Mouse (Mus musculus): Measurements from ENCODE around the gene Hectd4. TPM values are rescaled to one million over a fixed set of nuclear protein-coding genes. Genes with fewer than 3 reads are reported as not detected.

The Hectd4 gene
- polyA plus RNA-seq, 1 experiment from 2014 or later = 7.3 TPM

DNA sequence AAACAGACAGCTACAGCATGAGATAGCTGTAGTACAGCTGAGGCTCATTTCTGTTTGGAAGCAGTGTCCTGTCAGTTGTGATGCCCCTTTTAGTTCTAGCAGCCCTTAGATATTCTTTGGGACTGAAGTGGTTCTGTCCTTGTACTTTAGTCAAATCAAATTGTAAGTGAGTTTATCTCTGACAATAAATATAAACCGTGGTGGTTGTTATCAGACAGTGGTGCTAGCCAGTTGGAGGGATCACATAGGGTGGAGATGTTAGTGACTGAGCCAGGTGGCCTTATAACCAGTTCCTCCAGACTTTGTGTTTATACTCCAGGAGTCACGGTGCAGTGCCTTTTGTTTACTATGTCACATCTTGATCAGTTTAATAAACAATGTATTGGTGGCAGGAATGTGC lies 13.7 kb downstream of the Hectd4 start:
- Histone ChIP-seq H3K4me1 (ENCODE audit: control insufficient read depth, insufficient read depth, low read length) (peaks cover 13% of the 10 kb centered on the region; the same call in 1 of the 2 replicates), H3K27ac (ENCODE audit: low read depth, low read length) (no peak overlapping the region), H3K36me3 (ENCODE audit: control insufficient read depth, insufficient read depth, low read length) (no peaks in the 10 kb centered on the region), H3K9me3 (replicated peaks; ENCODE audit: control insufficient read depth, low read length) (no peaks in the 10 kb centered on the region), H3K27me3 (ENCODE audit: control insufficient read depth, insufficient read depth, low read length) (no peaks in the 10 kb centered on the region), H3K4me2 (no peak overlapping the region), H3K4me3 (ENCODE audit: low read depth, low read length) (no peak overlapping the region), H3K9ac (ENCODE audit: low read depth, low read length) (no peak overlapping the region)
- ATAC-seq (replicated peaks; ENCODE audit: insufficient number of reproducible peaks, low FRiP score, low TSS enrichment) = no peak
- 62% methylated on average over 2 of the region's 2 CpGs for WGBS (ENCODE audit: insufficient replicate concordance)

DNA sequence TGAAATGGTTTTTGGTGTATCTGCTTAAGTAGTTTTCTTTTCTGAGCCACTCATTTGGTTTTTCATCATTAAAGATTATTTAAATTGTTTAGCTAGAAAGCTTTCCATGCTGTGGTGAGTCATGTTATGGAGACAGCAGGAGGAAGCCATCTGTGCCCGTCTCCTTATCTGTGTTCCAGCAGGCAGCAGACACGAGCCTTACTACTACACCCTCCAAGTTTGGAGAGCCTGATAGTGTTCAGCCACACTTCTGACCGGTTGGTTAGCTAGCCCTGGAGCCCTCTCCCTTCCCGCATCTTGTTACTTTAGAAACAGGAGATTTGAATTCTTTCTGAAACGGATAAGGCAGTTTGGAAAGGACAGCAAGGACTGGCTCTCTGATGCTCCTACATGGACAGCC lies 16.2 kb downstream of the Hectd4 start:
- Histone ChIP-seq H3K27me3 (ENCODE audit: control insufficient read depth, insufficient read depth, low read length) (no peaks in the 10 kb centered on the region), H3K4me1 (ENCODE audit: control insufficient read depth, insufficient read depth, low read length) (peaks cover 11% of the 10 kb centered on the region; the same call in 1 of the 2 replicates), H3K9ac (ENCODE audit: low read depth, low read length) (no peak overlapping the region; the same call in 1 of the 2 replicates), H3K27ac (ENCODE audit: low read depth, low read length) (peak overlapping the region; percentile 76), H3K9me3 (replicated peaks; ENCODE audit: control insufficient read depth, low read length) (no peaks in the 10 kb centered on the region), H3K4me3 (ENCODE audit: low read depth, low read length) (no peak overlapping the region), H3K36me3 (ENCODE audit: control insufficient read depth, insufficient read depth, low read length) (no peaks in the 10 kb centered on the region), H3K4me2 (peak overlapping the region; percentile 32)
- ATAC-seq (replicated peaks; ENCODE audit: insufficient number of reproducible peaks, low FRiP score, low TSS enrichment) = peak; percentile 93
- 21% methylated on average over 5 of the region's 5 CpGs for WGBS (ENCODE audit: insufficient replicate concordance)

DNA sequence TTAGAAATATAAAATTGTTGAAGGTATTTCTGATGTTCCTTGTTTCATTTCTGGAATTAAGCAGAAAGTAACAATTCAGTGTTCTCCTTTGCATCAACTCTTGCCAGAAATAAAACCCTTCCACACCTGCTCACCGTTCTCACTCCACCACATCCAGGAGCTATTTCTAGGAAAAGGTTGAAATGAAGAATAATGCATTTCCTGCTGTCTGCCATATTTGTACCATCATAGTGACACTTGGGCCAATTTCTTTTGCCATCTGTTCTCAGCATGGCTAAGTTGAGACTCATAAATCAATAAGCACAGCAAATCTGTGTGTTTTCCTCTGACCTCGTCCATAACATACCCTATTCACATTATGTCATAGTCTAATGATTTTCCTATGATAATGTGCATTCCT lies 18.2 kb downstream of the Hectd4 start:
- Histone ChIP-seq H3K4me1 (ENCODE audit: control insufficient read depth, insufficient read depth, low read length) (peaks cover 12% of the 10 kb centered on the region; the same call in 1 of the 2 replicates), H3K4me3 (ENCODE audit: low read depth, low read length) (no peak overlapping the region), H3K9ac (ENCODE audit: low read depth, low read length) (no peak overlapping the region), H3K36me3 (ENCODE audit: control insufficient read depth, insufficient read depth, low read length) (no peaks in the 10 kb centered on the region), H3K27ac (ENCODE audit: low read depth, low read length) (peak overlapping the region; percentile 29; the same call in 1 of the 2 replicates), H3K4me2 (no peak overlapping the region), H3K9me3 (replicated peaks; ENCODE audit: control insufficient read depth, low read length) (no peaks in the 10 kb centered on the region), H3K27me3 (ENCODE audit: control insufficient read depth, insufficient read depth, low read length) (no peaks in the 10 kb centered on the region)
- no peak for ATAC-seq (replicated peaks; ENCODE audit: insufficient number of reproducible peaks, low FRiP score, low TSS enrichment)
- 90% methylated on average over 2 of the region's 2 CpGs for WGBS (ENCODE audit: insufficient replicate concordance)

DNA sequence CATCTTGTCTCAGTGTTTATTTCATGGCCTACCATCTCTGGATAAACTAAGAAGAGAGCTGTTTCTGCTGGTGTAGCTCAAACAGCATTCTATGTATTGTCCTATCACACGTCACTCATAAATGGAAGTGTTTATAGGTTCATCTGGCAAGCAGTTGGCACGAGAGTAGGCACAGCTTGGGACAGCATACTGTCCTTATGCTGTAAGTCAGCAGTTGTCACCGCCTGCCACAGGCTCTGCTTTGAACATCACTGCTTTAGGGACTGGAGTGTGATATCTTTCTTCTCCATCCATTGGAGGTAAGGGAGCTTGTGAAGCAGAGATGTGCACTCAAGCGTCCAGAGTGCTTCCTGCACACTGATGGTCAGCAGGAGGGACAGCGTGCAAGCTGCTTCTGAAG lies 19.8 kb downstream of the Hectd4 start:
- Histone ChIP-seq H3K4me3 (ENCODE audit: low read depth, low read length) (no peak overlapping the region), H3K36me3 (ENCODE audit: control insufficient read depth, insufficient read depth, low read length) (no peaks in the 10 kb centered on the region), H3K9me3 (replicated peaks; ENCODE audit: control insufficient read depth, low read length) (no peaks in the 10 kb centered on the region), H3K4me2 (no peak overlapping the region), H3K27me3 (ENCODE audit: control insufficient read depth, insufficient read depth, low read length) (no peaks in the 10 kb centered on the region), H3K9ac (ENCODE audit: low read depth, low read length) (no peak overlapping the region), H3K4me1 (ENCODE audit: control insufficient read depth, insufficient read depth, low read length) (peaks cover 12% of the 10 kb centered on the region; the same call in 1 of the 2 replicates), H3K27ac (ENCODE audit: low read depth, low read length) (peak overlapping the region; percentile 24; the same call in 1 of the 2 replicates)
- 69% methylated on average over 5 of the region's 5 CpGs for WGBS (ENCODE audit: insufficient replicate concordance)
- no peak for ATAC-seq (replicated peaks; ENCODE audit: insufficient number of reproducible peaks, low FRiP score, low TSS enrichment)

DNA sequence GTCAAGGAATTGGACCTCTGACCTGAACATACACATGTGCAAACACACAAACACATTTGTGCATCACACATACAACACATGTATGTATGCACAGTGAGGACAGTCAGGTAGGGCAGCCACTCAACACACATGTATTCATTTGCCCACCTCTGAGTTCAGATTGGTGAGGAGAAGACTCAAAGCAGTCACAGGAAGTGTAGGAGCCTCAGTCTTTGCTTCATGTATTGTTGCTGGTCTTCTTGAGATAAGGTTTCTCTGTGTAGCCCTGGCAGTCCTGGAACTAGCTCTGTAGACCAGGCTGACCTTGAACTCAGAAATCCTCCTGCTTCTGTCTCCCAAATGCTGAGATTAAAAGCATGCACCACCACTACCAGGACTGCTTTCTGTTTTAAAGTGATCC lies 21.2 kb downstream of the Hectd4 start:
- peaks cover 15% of the 10 kb centered on the region; the same call in 1 of the 2 replicates for H3K4me1 ChIP-seq (ENCODE audit: control insufficient read depth, insufficient read depth, low read length)
- H3K27me3 ChIP-seq (ENCODE audit: control insufficient read depth, insufficient read depth, low read length) = no peaks in the 10 kb centered on the region
- H3K27ac ChIP-seq (ENCODE audit: low read depth, low read length) = 0 out of 2 replicates have a peak overlapping the region, but pooled peaks have one; percentile 10
- ATAC-seq (replicated peaks; ENCODE audit: insufficient number of reproducible peaks, low FRiP score, low TSS enrichment) = no peak
- H3K4me3 ChIP-seq (ENCODE audit: low read depth, low read length) = no peak overlapping the region
- no peaks in the 10 kb centered on the region for H3K36me3 ChIP-seq (ENCODE audit: control insufficient read depth, insufficient read depth, low read length)
- no peaks in the 10 kb centered on the region for H3K9me3 ChIP-seq (replicated peaks; ENCODE audit: control insufficient read depth, low read length)
- no peak overlapping the region for H3K9ac ChIP-seq (ENCODE audit: low read depth, low read length)
- no peak overlapping the region for H3K4me2 ChIP-seq

DNA sequence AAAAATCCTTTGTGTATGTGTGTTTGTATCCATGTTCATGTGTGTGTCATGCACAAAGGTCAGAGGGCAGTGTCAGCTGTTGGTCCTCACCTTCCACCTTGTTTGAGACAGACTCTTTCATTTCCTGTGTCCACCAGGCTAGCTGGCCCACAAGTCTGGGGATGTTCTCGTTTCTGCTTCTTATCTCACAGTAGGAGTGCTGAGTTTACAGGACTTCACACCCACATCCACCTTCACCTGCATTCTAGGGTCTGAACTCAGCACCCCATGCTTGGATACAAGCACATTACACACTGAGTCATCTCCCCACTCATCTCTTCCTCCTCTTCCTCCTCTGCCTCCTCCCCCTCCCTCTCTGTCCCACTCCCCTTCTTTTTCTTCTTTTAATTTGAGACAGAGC lies 22.2 kb downstream of the Hectd4 start:
- no peaks in the 10 kb centered on the region for H3K27me3 ChIP-seq (ENCODE audit: control insufficient read depth, insufficient read depth, low read length)
- H3K4me1 ChIP-seq (ENCODE audit: control insufficient read depth, insufficient read depth, low read length) = peaks cover 9% of the 10 kb centered on the region; the same call in 1 of the 2 replicates
- no peaks in the 10 kb centered on the region for H3K9me3 ChIP-seq (replicated peaks; ENCODE audit: control insufficient read depth, low read length)
- H3K27ac ChIP-seq (ENCODE audit: low read depth, low read length) = peak overlapping the region; percentile 74
- 10% methylated on average over 1 of the region's 1 CpGs for WGBS (ENCODE audit: insufficient replicate concordance)
- ATAC-seq (replicated peaks; ENCODE audit: insufficient number of reproducible peaks, low FRiP score, low TSS enrichment) = no peak
- H3K9ac ChIP-seq (ENCODE audit: low read depth, low read length) = no peak overlapping the region
- H3K36me3 ChIP-seq (ENCODE audit: control insufficient read depth, insufficient read depth, low read length) = no peaks in the 10 kb centered on the region
- H3K4me3 ChIP-seq (ENCODE audit: low read depth, low read length) = no peak overlapping the region
- H3K4me2 ChIP-seq = peak overlapping the region; percentile 7; the same call in 1 of the 2 replicates

DNA sequence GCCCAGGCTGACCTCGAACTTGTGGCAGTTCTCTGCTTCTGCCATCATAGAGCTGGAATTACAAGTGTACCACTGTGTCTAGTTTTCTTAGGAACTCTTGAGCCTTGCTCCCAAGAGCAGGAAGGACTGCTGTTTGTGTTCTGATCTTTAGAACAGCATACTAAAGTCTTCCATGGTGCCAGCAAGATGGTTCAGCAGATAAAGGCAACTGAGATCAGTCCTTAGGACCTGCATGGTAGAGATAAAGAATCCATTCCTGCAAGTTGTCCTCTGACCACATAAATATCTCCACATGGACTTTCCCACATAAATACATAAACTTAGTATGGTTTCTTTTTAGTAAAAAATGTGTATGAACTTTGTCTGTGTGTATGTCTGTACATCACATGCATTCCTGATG lies 22.7 kb downstream of the Hectd4 start:
- peak overlapping the region; percentile 7; the same call in 1 of the 2 replicates for H3K4me2 ChIP-seq
- peak overlapping the region; percentile 74 for H3K27ac ChIP-seq (ENCODE audit: low read depth, low read length)

DNA sequence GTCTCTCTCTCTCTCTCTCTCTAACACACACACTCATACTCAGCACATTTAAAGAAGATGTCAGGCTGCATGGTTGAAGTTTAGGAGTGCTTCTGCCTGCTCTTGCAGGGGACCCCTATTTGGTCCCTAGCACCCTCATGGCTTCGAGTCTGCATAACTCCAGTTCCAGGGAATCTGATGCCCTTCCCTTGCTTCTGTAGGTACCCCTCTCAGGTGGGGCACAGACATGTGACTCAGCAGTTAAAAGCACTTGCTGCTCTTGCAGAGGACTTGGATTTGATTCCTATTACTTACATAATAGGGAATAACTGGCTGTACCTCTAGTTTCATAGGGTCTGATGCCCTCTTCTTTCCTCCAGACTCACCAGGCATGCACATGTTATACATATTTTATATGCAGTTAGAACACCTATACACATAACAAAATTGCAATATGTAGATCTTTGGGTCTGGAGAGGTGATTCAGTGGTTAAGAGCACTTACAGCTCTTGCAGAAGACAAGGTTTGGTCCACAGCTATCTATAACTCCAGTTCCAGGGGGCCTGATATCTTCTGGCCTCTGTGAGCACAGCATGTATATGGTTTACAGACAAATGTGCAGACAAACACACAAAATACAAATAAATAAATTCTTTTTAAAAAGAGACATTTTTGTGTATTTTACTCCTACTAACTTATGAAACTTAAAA lies 23.8 kb downstream of the Hectd4 start:
- 77% methylated on average over 1 of the region's 1 CpGs for WGBS (ENCODE audit: insufficient replicate concordance)

More for the DNA sequence above, 22.7 kb downstream of the Hectd4 start:
- Histone ChIP-seq H3K4me1 (ENCODE audit: control insufficient read depth, insufficient read depth, low read length) (peaks cover 9% of the 10 kb centered on the region; the same call in 1 of the 2 replicates), H3K36me3 (ENCODE audit: control insufficient read depth, insufficient read depth, low read length) (no peaks in the 10 kb centered on the region), H3K9me3 (replicated peaks; ENCODE audit: control insufficient read depth, low read length) (no peaks in the 10 kb centered on the region), H3K9ac (ENCODE audit: low read depth, low read length) (no peak overlapping the region), H3K4me3 (ENCODE audit: low read depth, low read length) (no peak overlapping the region), H3K27me3 (ENCODE audit: control insufficient read depth, insufficient read depth, low read length) (no peaks in the 10 kb centered on the region)
- ATAC-seq (replicated peaks; ENCODE audit: insufficient number of reproducible peaks, low FRiP score, low TSS enrichment) = 0 out of 2 replicates have a peak, but pooled peaks have one; percentile 70
- 79% methylated on average over 1 of the region's 1 CpGs for WGBS (ENCODE audit: insufficient replicate concordance)

DNA sequence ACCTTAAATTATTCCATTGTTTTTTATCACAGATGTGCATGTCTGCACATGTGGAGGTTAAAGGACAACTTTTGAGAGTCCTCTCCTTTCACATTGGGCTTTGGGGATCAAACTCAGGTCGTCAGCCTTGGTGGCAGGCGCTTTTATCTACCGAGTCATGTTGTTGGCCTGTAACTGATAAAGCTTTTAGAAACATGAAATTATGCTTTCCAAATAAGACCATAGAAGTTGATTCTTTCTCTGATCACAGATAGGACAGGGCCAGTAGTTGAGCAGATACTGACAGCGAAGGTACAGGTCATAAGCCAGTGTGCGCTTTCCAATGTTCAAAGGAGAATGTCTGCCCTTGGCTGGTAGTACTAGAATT lies 24.3 kb downstream of the Hectd4 start:
- Histone ChIP-seq H3K27ac (ENCODE audit: low read depth, low read length) (peak overlapping the region; percentile 59), H3K9me3 (replicated peaks; ENCODE audit: control insufficient read depth, low read length) (no peaks in the 10 kb centered on the region), H3K36me3 (ENCODE audit: control insufficient read depth, insufficient read depth, low read length) (no peaks in the 10 kb centered on the region), H3K4me1 (ENCODE audit: control insufficient read depth, insufficient read depth, low read length) (peaks cover 9% of the 10 kb centered on the region; the same call in 1 of the 2 replicates), H3K4me3 (ENCODE audit: low read depth, low read length) (no peak overlapping the region), H3K27me3 (ENCODE audit: control insufficient read depth, insufficient read depth, low read length) (no peaks in the 10 kb centered on the region), H3K9ac (ENCODE audit: low read depth, low read length) (no peak overlapping the region), H3K4me2 (no peak overlapping the region)
- no peak for ATAC-seq (replicated peaks; ENCODE audit: insufficient number of reproducible peaks, low FRiP score, low TSS enrichment)
- 68% methylated on average over 5 of the region's 5 CpGs for WGBS (ENCODE audit: insufficient replicate concordance)

More for the DNA sequence above, 23.8 kb downstream of the Hectd4 start:
- Histone ChIP-seq H3K4me2 (no peak overlapping the region), H3K9me3 (replicated peaks; ENCODE audit: control insufficient read depth, low read length) (no peaks in the 10 kb centered on the region), H3K4me1 (ENCODE audit: control insufficient read depth, insufficient read depth, low read length) (peaks cover 9% of the 10 kb centered on the region; the same call in 1 of the 2 replicates), H3K27me3 (ENCODE audit: control insufficient read depth, insufficient read depth, low read length) (no peaks in the 10 kb centered on the region), H3K36me3 (ENCODE audit: control insufficient read depth, insufficient read depth, low read length) (no peaks in the 10 kb centered on the region), H3K9ac (ENCODE audit: low read depth, low read length) (no peak overlapping the region), H3K27ac (ENCODE audit: low read depth, low read length) (peak overlapping the region; percentile 59), H3K4me3 (ENCODE audit: low read depth, low read length) (no peak overlapping the region)
- ATAC-seq (replicated peaks; ENCODE audit: insufficient number of reproducible peaks, low FRiP score, low TSS enrichment) = no peak
